Mouse (Mus musculus) heart, embryonic 11.5 days (tissue): Measurements from ENCODE around the gene Mlph. TPM values are rescaled to one million over a fixed set of nuclear protein-coding genes. Genes with fewer than 3 reads are reported as not detected.

Experiments
- ATAC-seq: fragments of 200-750 bp; cut with Nextera tagmentation; replicated peaks from 2 replicates; pipeline ENCODE4 v1.8.0; 2017; ENCODE audit warnings: moderate library complexity; ENCODE audit not compliant: insufficient number of reproducible peaks, low FRiP score, low TSS enrichment
- H3K27ac ChIP-seq: fragments of 300-500 bp; sonication (generic); 2 replicates; pipeline ENCODE4 v1.5.1; 2014; ENCODE audit warnings: mild to moderate bottlenecking, low read depth, low read length
- H3K27me3 ChIP-seq: fragments of 300-500 bp; sonication (generic); 2 replicates; pipeline ENCODE4 v1.6.1; 2014; ENCODE audit warnings: mild to moderate bottlenecking, low read length, mixed read lengths; ENCODE audit not compliant: control insufficient read depth, insufficient read depth
- H3K36me3 ChIP-seq: fragments of 300-500 bp; sonication (generic); 2 replicates; pipeline ENCODE4 v1.6.1; 2014; ENCODE audit warnings: mild to moderate bottlenecking, low read length, moderate library complexity, mixed read lengths; ENCODE audit not compliant: control insufficient read depth, insufficient read depth
- H3K4me1 ChIP-seq: fragments of 300-500 bp; sonication (generic); 2 replicates; pipeline ENCODE4 v1.6.1; 2014; ENCODE audit warnings: low read length; ENCODE audit not compliant: control insufficient read depth, insufficient read depth
- H3K4me2 ChIP-seq: fragments of 300-500 bp; sonication (generic); 2 replicates; pipeline ENCODE4 v1.6.1; 2014; ENCODE audit warnings: mild to moderate bottlenecking, moderate library complexity
- H3K4me3 ChIP-seq: fragments of 300-500 bp; sonication (generic); 2 replicates; pipeline ENCODE4 v1.5.1; 2014; ENCODE audit warnings: low read depth, low read length
- H3K9ac ChIP-seq: fragments of 300-500 bp; sonication (generic); 2 replicates; pipeline ENCODE4 v1.6.1; 2014; ENCODE audit warnings: mild to moderate bottlenecking, low read depth, low read length, moderate library complexity
- H3K9me3 ChIP-seq: fragments of 300-500 bp; sonication (generic); replicated peaks from 2 replicates; pipeline ENCODE4 v1.6.1; 2016; ENCODE audit warnings: low read length; ENCODE audit not compliant: control insufficient read depth
- WGBS: fragments of 180-500 bp; shearing (Covaris S2); extraction: QIAGEN DNeasy Blood & Tissue Kit; methylation state at CpG from one replicate; pipeline ENCODE4 v1.1.7; 2014; ENCODE audit not compliant: insufficient replicate concordance; 5-methylcytosine and 5-hydroxymethylcytosine counted together
- polyA plus RNA-seq: library from polyadenylated mRNA; unstranded; fragments of >200 nt; fragmentation: Nextera tagmentation; extraction: Ambion mirVana; gene quantifications from 2 replicates; pipeline ENCODE4 v1.2.1, GENCODE M21; 2014

The Mlph gene
- polyA plus RNA-seq, 1 experiment from 2014 or later = 0.16 TPM

DNA sequence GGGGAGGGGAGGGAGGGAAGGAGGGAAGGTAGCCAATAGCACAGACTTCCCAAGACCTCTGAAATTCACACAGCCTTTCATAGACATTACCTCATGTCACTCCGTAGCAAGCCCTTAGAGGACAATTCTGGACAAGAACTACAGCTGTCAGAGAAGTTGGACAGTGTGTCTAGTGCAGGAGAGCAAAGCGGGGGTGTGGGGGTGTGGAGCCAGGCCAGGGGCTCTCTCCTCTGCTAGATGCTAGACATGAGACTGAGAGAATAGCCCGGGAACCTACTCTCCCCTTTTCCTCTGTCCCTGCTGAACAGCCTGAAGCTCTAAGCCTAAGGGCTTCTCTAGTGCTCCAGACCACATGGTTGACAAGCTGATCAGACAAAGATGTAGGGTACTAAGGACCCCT, 19.9 kb upstream of the Mlph start:
- 73% methylated on average over 3 of the region's 3 CpGs for WGBS
- no peak overlapping the region for H3K4me3 ChIP-seq
- 0 out of 2 replicates have a peak, but pooled peaks cover 3% of the 10 kb centered on the region for H3K4me1 ChIP-seq
- no peak overlapping the region for H3K9ac ChIP-seq
- no peak overlapping the region for H3K4me2 ChIP-seq
- no peak overlapping the region for H3K27ac ChIP-seq
- ATAC-seq = no peak
- no peaks in the 10 kb centered on the region for H3K36me3 ChIP-seq
- H3K27me3 ChIP-seq = no peaks in the 10 kb centered on the region
- H3K9me3 ChIP-seq = no peaks in the 10 kb centered on the region

DNA sequence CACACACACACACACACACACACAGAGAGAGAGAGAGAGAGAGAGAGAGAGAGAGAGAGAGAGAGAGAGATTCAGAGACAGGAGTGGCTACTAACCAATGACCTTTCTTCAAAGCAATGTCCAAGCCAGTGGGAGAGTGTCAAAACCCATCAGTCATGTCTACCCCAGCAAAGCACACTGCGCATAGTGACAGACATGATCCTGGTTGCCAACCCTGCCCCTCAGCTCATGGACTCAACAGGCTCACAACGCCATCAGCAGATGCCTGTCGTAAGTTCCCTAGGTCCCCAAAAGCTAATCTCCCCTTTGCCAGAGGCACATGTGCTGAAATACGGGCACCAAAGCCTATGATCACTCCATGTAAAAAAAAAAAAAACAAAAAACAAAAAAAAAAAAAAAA, 18.6 kb upstream of the Mlph start:
- Histone ChIP-seq H3K4me2 (no peak overlapping the region), H3K4me3 (no peak overlapping the region), H3K36me3 (no peaks in the 10 kb centered on the region), H3K27me3 (no peaks in the 10 kb centered on the region), H3K9ac (no peak overlapping the region), H3K27ac (no peak overlapping the region), H3K4me1 (0 out of 2 replicates have a peak, but pooled peaks cover 3% of the 10 kb centered on the region), H3K9me3 (no peaks in the 10 kb centered on the region)
- no peak for ATAC-seq
- 80% methylated on average over 4 of the region's 4 CpGs for WGBS

DNA sequence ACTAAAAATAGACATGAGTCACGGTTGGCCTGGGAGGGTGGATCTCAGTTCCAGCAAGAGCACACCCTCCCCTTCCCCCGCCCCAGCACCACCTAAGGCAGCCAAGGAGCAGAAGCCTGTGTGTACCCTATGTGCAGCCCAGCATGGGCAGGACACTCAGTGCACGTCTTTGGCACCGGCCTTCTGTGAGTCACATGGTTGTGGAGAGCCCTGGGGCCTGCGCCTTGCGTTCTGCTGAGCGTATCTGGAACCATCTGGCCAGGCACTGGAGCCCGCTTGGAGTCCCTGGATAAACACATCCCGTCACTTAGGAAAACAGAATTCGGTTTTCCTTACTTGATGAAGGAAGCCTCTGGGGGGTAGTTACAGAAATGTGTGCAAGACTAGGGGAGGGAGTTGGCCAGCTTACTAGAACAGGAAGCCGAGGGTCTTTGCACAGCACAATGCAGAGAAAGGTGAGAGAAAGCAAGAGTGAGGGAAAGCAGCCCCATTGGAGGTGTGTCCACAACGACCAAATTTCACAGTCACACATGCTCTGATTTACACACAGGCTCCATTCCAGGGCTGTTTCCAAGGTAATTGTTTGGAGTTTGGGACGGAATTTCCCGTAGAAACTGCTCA, 18.0 kb upstream of the Mlph start:
- Histone ChIP-seq H3K9ac (no peak overlapping the region), H3K4me2 (no peak overlapping the region), H3K27me3 (no peaks in the 10 kb centered on the region), H3K9me3 (no peaks in the 10 kb centered on the region), H3K27ac (no peak overlapping the region), H3K36me3 (no peaks in the 10 kb centered on the region), H3K4me3 (no peak overlapping the region), H3K4me1 (0 out of 2 replicates have a peak, but pooled peaks cover 3% of the 10 kb centered on the region)
- WGBS = 53% methylated on average over 14 of the region's 14 CpGs
- ATAC-seq = peak; percentile 68; the same call in 1 of the 2 replicates

DNA sequence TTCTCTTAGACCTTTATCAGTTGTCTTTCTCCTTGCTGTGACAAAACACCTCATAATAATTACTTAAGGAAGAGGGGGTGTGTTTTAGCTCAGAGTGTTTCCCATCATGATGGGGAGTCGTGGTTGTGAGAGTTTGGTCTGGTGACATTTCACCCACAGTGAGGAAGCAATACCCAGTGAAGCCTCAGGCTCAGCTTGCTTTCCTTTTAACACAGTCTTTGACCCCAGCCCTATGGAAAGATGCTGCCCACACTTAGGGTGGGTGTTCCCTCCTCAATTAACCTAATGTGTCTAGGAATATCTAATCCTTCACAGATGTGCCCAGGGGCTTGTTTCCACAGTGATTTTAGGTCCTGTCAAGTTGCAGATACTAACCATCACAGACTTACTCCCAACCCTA, 16.9 kb upstream of the Mlph start:
- H3K27ac ChIP-seq = no peak overlapping the region
- no peak overlapping the region for H3K4me2 ChIP-seq
- H3K27me3 ChIP-seq = no peaks in the 10 kb centered on the region
- no peaks in the 10 kb centered on the region for H3K9me3 ChIP-seq
- no peak overlapping the region for H3K9ac ChIP-seq
- 0 out of 2 replicates have a peak, but pooled peaks cover 3% of the 10 kb centered on the region for H3K4me1 ChIP-seq
- no peak overlapping the region for H3K4me3 ChIP-seq
- ATAC-seq = no peak
- H3K36me3 ChIP-seq = no peaks in the 10 kb centered on the region
- WGBS = 47% methylated on average over 1 of the region's 1 CpGs

DNA sequence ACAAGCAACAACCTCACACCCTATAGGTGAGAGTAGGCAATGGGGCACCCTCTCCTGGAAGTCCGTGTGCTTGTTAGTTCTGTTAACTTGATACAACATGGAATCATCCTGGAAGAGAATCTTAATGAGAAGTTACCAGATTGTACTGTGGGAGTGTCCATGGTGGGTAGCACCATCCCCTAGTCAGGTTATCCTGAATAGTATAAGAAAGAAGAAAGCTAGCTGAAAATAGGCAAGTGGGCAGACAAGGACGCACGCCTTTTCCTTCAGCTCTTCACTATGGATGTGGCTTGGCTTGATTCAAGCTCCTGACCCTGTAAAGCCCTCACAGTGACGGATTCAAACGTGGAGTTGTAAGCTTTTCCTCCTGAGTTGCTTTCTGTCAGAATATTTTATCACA, 15.1 kb upstream of the Mlph start:
- Histone ChIP-seq H3K27ac (no peak overlapping the region), H3K27me3 (no peaks in the 10 kb centered on the region), H3K4me3 (no peak overlapping the region), H3K4me2 (no peak overlapping the region), H3K4me1 (0 out of 2 replicates have a peak, but pooled peaks cover 3% of the 10 kb centered on the region), H3K9me3 (no peaks in the 10 kb centered on the region), H3K36me3 (no peaks in the 10 kb centered on the region), H3K9ac (no peak overlapping the region)
- WGBS = 81% methylated on average over 5 of the region's 5 CpGs
- ATAC-seq = no peak

DNA sequence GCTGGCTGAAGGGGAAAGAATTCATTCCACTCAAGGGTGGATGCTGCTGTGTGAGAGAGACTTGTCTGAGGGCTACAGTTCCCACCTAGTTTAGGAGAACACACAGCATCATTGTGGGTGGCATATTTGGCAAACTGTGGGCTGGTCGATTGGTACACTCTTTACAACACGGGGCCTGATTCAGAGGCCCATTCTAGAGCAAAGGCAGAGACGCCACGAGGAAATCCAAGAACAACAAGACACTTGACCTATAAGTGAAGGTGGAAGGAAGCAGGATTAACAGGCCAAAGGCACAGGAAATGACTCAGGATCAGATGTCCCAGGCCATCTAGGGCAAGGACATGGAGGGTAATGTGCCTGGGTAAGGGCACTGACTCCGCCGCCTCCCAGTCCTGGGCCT, 14.5 kb upstream of the Mlph start:
- 0 out of 2 replicates have a peak, but pooled peaks cover 3% of the 10 kb centered on the region for H3K4me1 ChIP-seq
- no peaks in the 10 kb centered on the region for H3K36me3 ChIP-seq
- no peak overlapping the region for H3K27ac ChIP-seq
- H3K4me2 ChIP-seq = no peak overlapping the region
- no peaks in the 10 kb centered on the region for H3K27me3 ChIP-seq
- WGBS = 65% methylated on average over 6 of the region's 6 CpGs
- ATAC-seq = no peak
- H3K9me3 ChIP-seq = no peaks in the 10 kb centered on the region
- no peak overlapping the region for H3K4me3 ChIP-seq
- no peak overlapping the region for H3K9ac ChIP-seq

DNA sequence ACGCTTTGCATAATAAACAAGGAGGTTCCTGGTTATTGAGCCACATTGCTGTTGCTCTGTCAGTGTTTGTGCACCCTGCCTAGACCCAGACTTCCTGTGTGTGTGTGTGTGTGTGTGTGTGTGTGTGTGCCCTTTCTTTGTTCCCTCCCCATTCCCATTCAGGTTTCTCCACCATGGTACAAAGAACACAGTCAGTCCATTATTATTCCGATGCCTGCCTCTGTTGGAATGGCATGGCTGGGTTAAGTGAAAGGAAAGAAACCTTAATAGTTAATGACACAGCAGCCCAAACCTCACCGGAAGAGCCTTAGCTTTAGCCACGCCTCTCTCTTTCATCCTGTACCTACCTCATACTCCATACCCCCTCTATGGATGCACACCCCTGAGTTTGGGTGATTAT, 13.6 kb upstream of the Mlph start:
- 79% methylated on average over 4 of the region's 4 CpGs for WGBS
- H3K4me1 ChIP-seq = 0 out of 2 replicates have a peak, but pooled peaks cover 3% of the 10 kb centered on the region
- no peak overlapping the region for H3K27ac ChIP-seq
- no peaks in the 10 kb centered on the region for H3K27me3 ChIP-seq
- no peak overlapping the region for H3K4me3 ChIP-seq
- H3K4me2 ChIP-seq = no peak overlapping the region
- no peaks in the 10 kb centered on the region for H3K9me3 ChIP-seq
- H3K36me3 ChIP-seq = no peaks in the 10 kb centered on the region
- ATAC-seq = no peak
- no peak overlapping the region for H3K9ac ChIP-seq

DNA sequence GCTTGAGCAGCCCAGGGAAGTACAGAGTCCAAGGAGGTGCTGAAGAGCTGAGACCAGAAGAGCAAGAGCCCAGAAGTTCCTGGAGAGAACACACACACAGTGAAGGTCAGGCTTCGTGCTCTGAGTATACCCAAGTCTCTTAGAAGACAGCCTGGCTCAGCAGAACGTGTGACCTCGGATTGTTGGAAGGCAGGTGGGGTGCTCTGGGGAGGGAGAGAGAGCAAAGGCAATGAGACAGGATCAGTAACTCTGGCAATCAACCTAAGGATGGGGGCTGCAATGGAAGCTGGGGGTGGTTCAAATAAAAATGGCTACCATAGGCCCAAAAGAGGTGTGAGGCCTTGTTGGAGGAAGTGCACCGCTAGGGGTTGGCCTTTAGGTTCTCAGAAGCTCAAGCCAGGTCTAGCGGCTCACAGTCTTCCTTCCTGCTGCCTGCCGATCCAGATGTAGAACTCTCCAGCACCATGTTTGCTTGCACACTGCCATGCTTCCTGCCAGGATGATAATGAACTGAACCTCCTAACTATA, 13.1 kb upstream of the Mlph start:
- Histone ChIP-seq H3K4me1 (0 out of 2 replicates have a peak, but pooled peaks cover 2% of the 10 kb centered on the region), H3K27me3 (no peaks in the 10 kb centered on the region), H3K36me3 (no peaks in the 10 kb centered on the region), H3K9ac (no peak overlapping the region), H3K9me3 (no peaks in the 10 kb centered on the region), H3K4me3 (no peak overlapping the region), H3K27ac (no peak overlapping the region), H3K4me2 (no peak overlapping the region)
- WGBS = 72% methylated on average over 6 of the region's 6 CpGs
- no peak for ATAC-seq

DNA sequence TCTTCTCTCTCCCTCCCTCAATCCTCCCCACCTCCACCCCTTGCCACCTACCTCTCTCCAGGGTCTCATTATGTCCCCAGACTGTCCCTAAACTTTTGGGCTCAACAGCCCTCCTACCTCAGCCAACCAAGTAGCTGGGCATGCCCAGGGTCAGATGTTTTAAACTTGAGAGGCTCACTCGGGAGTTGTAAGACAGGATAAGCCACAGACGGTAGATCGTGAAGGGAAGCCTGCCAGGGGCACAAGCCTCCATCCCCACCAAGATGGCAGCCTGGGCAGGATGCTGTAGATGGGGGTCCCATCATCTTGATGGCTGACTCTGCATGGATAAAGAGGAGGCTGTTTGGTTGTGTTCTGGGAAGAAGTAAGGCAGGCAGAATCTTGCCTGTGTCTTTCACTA, 12.1 kb upstream of the Mlph start:
- 79% methylated on average over 3 of the region's 3 CpGs for WGBS

More for the DNA sequence above, 12.1 kb upstream of the Mlph start:
- Histone ChIP-seq H3K4me3 (no peak overlapping the region), H3K27ac (no peak overlapping the region), H3K9me3 (no peaks in the 10 kb centered on the region), H3K36me3 (no peaks in the 10 kb centered on the region), H3K9ac (no peak overlapping the region), H3K4me2 (no peak overlapping the region), H3K27me3 (peaks cover 6% of the 10 kb centered on the region; the same call in 1 of the 2 replicates), H3K4me1 (no peaks in the 10 kb centered on the region)
- no peak for ATAC-seq
